Mouse (Mus musculus) thymus, postnatal 25 days (tissue): ENCODE measurements around the gene Gprc5d.

Experiments used
- DNase-seq: peaks from one replicate; pipeline ENCODE4 v3.0.0; 2022

Gprc5d gene

GRCm38 (mm10) chr6:135133486-135133885, 15.4 kb upstream of the Gprc5d start:
- no peak for DNase-seq

GRCm38 (mm10) chr6:135133086-135133485, 15.0 kb upstream of the Gprc5d start:
- DNase-seq = no peak

GRCm38 (mm10) chr6:135124755-135125380, 6.8 kb upstream of the Gprc5d start:
- DNase-seq = no peak

GRCm38 (mm10) chr6:135116479-135116878, 1.6 kb downstream of the Gprc5d start:
- no peak for DNase-seq

- no peak for DNase-seq
These were observed 5.0 kb downstream of the Gprc5d start for GRCm38 (mm10) chr6:135113114-135113436.

- DNase-seq = no peak
These were observed 5.5 kb downstream of the Gprc5d start for GRCm38 (mm10) chr6:135112411-135113113.

- DNase-seq = no peak
These were observed 11.1 kb downstream of the Gprc5d start for GRCm38 (mm10) chr6:135107014-135107413.

- no peak for DNase-seq
These were observed 15.3 kb downstream of the Gprc5d start for GRCm38 (mm10) chr6:135102736-135103303.

GRCm38 (mm10) chr6:135100787-135101472, 17.2 kb downstream of the Gprc5d start:
- DNase-seq = no peak

GRCm38 (mm10) chr6:135092798-135093470, 25.1 kb downstream of the Gprc5d start:
- no peak for DNase-seq

GRCm38 (mm10) chr6:135090661-135091060, 27.4 kb downstream of the Gprc5d start:
- no peak for DNase-seq

- no peak for DNase-seq
These were observed 28.3 kb downstream of the Gprc5d start for GRCm38 (mm10) chr6:135089786-135090185.

GRCm38 (mm10) chr6:135087721-135088451, 30.2 kb downstream of the Gprc5d start:
- DNase-seq = peak; percentile 79

- DNase-seq = no peak
These were observed 32.4 kb downstream of the Gprc5d start for GRCm38 (mm10) chr6:135085703-135086102.

GRCm38 (mm10) chr6:135083991-135084502, 34.0 kb downstream of the Gprc5d start:
- no peak for DNase-seq

GRCm38 (mm10) chr6:135078420-135078819, 39.7 kb downstream of the Gprc5d start:
- no peak for DNase-seq

GRCm38 (mm10) chr6:135076202-135076601, 41.9 kb downstream of the Gprc5d start:
- DNase-seq = no peak

- DNase-seq = no peak
These were observed 43.6 kb downstream of the Gprc5d start for GRCm38 (mm10) chr6:135074405-135074947.

- no peak for DNase-seq
These were observed 47.7 kb downstream of the Gprc5d start for GRCm38 (mm10) chr6:135070347-135070746.

- DNase-seq = no peak
These were observed 48.2 kb downstream of the Gprc5d start for GRCm38 (mm10) chr6:135069856-135070255.

GRCm38 (mm10) chr6:135068221-135068620, 49.9 kb downstream of the Gprc5d start:
- no peak for DNase-seq
